Mouse (Mus musculus) CH12.LX (cell line): ENCODE data around the gene Plxdc1. TPM values are rescaled to one million over a fixed set of nuclear protein-coding genes. Genes with fewer than 3 reads are reported as not detected.

ENCODE experiments used
- DNase-seq: peaks from one replicate; pipeline ENCODE4 v3.0.0-alpha.2; 2013; ENCODE audit errors: extremely low read depth
- H3K27ac ChIP-seq: 2 replicates; pipeline ENCODE4 v1.5.1; 2012; ENCODE audit warnings: low read depth, mild to moderate bottlenecking, control low read depth, moderate library complexity; ENCODE audit not compliant: insufficient read depth
- H3K27me3 ChIP-seq: replicated peaks from 2 replicates; pipeline ENCODE3; 2012; ENCODE audit warnings: inconsistent platforms
- H3K36me3 ChIP-seq, 2 experiments: replicated peaks in 1 of 2; 2 replicates each; pipeline versions ENCODE3 to v1.6.1; 2012; ENCODE audit warnings: inconsistent platforms in 1 of 2, low read length in 1 of 2, mild to moderate bottlenecking in 1 of 2, mixed read lengths in 1 of 2, moderate library complexity in 1 of 2; ENCODE audit not compliant: control insufficient read depth in 1 of 2, insufficient read depth in 1 of 2
- H3K4me1 ChIP-seq, 2 experiments: 2 replicates each; pipeline ENCODE4 v1.6.1; 2012; ENCODE audit warnings: inconsistent platforms in 1 of 2, moderate library complexity in 1 of 2; ENCODE audit not compliant: insufficient read depth in 2 of 2, control insufficient read depth in 1 of 2
- H3K4me2 ChIP-seq: 2 replicates; pipeline ENCODE4 v1.6.1; 2012; ENCODE audit warnings: low read depth, mild to moderate bottlenecking, control low read depth; ENCODE audit not compliant: poor library complexity, insufficient read depth, severe bottlenecking
- H3K4me3 ChIP-seq, 3 experiments: fragments of 150-350 bp in 1 of 3; sonication (generic) in 1 of 3; replicated peaks in 1 of 3; 2 replicates each; pipeline versions ENCODE3 to v1.5.1; 2011 to 2012; ENCODE audit warnings: low read depth in 2 of 3, low read length in 2 of 3, mild to moderate bottlenecking in 2 of 3, moderate library complexity in 2 of 3, control low read depth in 1 of 3, improper control_type of control experiment in 1 of 3, inconsistent platforms in 1 of 3, mixed read lengths in 1 of 3; ENCODE audit not compliant: poor library complexity in 1 of 3
- H3K79me2 ChIP-seq: replicated peaks from 2 replicates; pipeline ENCODE4 v1.6.1; 2012; ENCODE audit warnings: mild to moderate bottlenecking, moderate library complexity; ENCODE audit not compliant: control insufficient read depth, poor library complexity, insufficient read depth, severe bottlenecking; ENCODE audit errors: extremely low read depth
- H3K9ac ChIP-seq: 2 replicates; pipeline ENCODE4 v1.6.1; 2012; ENCODE audit warnings: low read depth, mild to moderate bottlenecking, control low read depth, moderate library complexity; ENCODE audit not compliant: insufficient read depth
- H3K9me3 ChIP-seq: replicated peaks from 2 replicates; pipeline ENCODE3; 2012; ENCODE audit warnings: low read length, inconsistent platforms, mixed read lengths
- BHLHE40 ChIP-seq: IDR thresholded peaks from 2 replicates; pipeline ENCODE4 v1.6.1; 2011; ENCODE audit warnings: mild to moderate bottlenecking, low read depth, low read length, improper control_type of control experiment
- CHD1 ChIP-seq: IDR thresholded peaks from 2 replicates; pipeline ENCODE4 v1.6.1; 2012; ENCODE audit warnings: low read depth, low read length, improper control_type of control experiment, inconsistent platforms
- CHD2 ChIP-seq: IDR thresholded peaks from 2 replicates; pipeline ENCODE4 v1.6.1; 2011; ENCODE audit warnings: low read length, improper control_type of control experiment
- CTCF ChIP-seq, 2 experiments: IDR thresholded peaks in 1 of 2; conservative IDR thresholded peaks in 1 of 2; 2 replicates each; pipeline ENCODE4 v1.5.1; 2011 to 2012; ENCODE audit warnings: low read depth in 2 of 2, low read length in 2 of 2, improper control_type of control experiment in 1 of 2, inconsistent platforms in 1 of 2, mild to moderate bottlenecking in 1 of 2, moderate library complexity in 1 of 2
- E2F4 ChIP-seq: IDR thresholded peaks from 2 replicates; pipeline ENCODE4 v1.6.1; 2011; ENCODE audit warnings: low read depth, low read length, improper control_type of control experiment; ENCODE audit not compliant: insufficient replicate concordance
- ELF1 ChIP-seq: IDR thresholded peaks from 2 replicates; pipeline ENCODE4 v1.6.1; 2014; ENCODE audit warnings: low read depth, mild to moderate bottlenecking, inconsistent platforms, low read length, improper control_type of control experiment
- EP300 ChIP-seq: IDR thresholded peaks from 2 replicates; pipeline ENCODE4 v1.6.1; 2011; ENCODE audit warnings: low read length, improper control_type of control experiment
- ETS1 ChIP-seq: conservative IDR thresholded peaks from 2 replicates; pipeline ENCODE4 v1.6.1; 2012; ENCODE audit warnings: low read depth, mild to moderate bottlenecking, inconsistent platforms, low read length, improper control_type of control experiment, moderate library complexity
- GABPA ChIP-seq: IDR thresholded peaks from 2 replicates; pipeline ENCODE4 v1.6.1; 2012; ENCODE audit warnings: low read depth, low read length, improper control_type of control experiment, inconsistent platforms; ENCODE audit not compliant: insufficient replicate concordance
- HCFC1 ChIP-seq: IDR thresholded peaks from 2 replicates; pipeline ENCODE4 v1.6.1; 2012; ENCODE audit warnings: low read depth, mild to moderate bottlenecking, inconsistent platforms, low read length, improper control_type of control experiment
- IRF4 ChIP-seq: IDR thresholded peaks from 2 replicates; pipeline ENCODE4 v1.6.1; 2014; ENCODE audit warnings: low read depth, mild to moderate bottlenecking, inconsistent platforms, low read length, improper control_type of control experiment
- JUN ChIP-seq: IDR thresholded peaks from 2 replicates; pipeline ENCODE4 v1.6.1; 2011; ENCODE audit warnings: low read depth, mild to moderate bottlenecking, low read length, improper control_type of control experiment, moderate library complexity; ENCODE audit not compliant: insufficient read depth
- JUND ChIP-seq: conservative IDR thresholded peaks from 2 replicates; pipeline ENCODE4 v1.6.1; 2011; ENCODE audit warnings: low read depth, low read length, improper control_type of control experiment
- KAT2A ChIP-seq: IDR thresholded peaks from 2 replicates; pipeline ENCODE4 v1.6.1; 2012; ENCODE audit warnings: low read length, improper control_type of control experiment, inconsistent platforms; ENCODE audit not compliant: insufficient replicate concordance
- MAFK ChIP-seq: IDR thresholded peaks from 2 replicates; pipeline ENCODE4 v1.6.1; 2011; ENCODE audit warnings: low read length, improper control_type of control experiment; ENCODE audit not compliant: insufficient replicate concordance
- MAX ChIP-seq: IDR thresholded peaks from 2 replicates; pipeline ENCODE4 v1.6.1; 2011; ENCODE audit warnings: low read length, improper control_type of control experiment
- MAZ ChIP-seq: IDR thresholded peaks from 2 replicates; pipeline ENCODE4 v1.6.1; 2012; ENCODE audit warnings: low read depth, mild to moderate bottlenecking, inconsistent platforms, low read length, improper control_type of control experiment, moderate library complexity
- MEF2A ChIP-seq: IDR thresholded peaks from 2 replicates; pipeline ENCODE4 v1.6.1; 2014; ENCODE audit warnings: low read depth, mild to moderate bottlenecking, inconsistent platforms, low read length, improper control_type of control experiment, borderline replicate concordance
- MXI1 ChIP-seq: IDR thresholded peaks from 2 replicates; pipeline ENCODE4 v1.6.1; 2011; ENCODE audit warnings: mild to moderate bottlenecking, low read depth, low read length, improper control_type of control experiment
- MYC ChIP-seq: IDR thresholded peaks from 2 replicates; pipeline ENCODE4 v1.6.1; 2011; ENCODE audit warnings: low read depth, mild to moderate bottlenecking, improper control_type of control experiment, low read length
- NELFE ChIP-seq: IDR thresholded peaks from 2 replicates; pipeline ENCODE4 v1.6.1; 2011; ENCODE audit warnings: low read depth, low read length, improper control_type of control experiment
- NRF1 ChIP-seq: IDR thresholded peaks from 2 replicates; pipeline ENCODE4 v1.6.1; 2014; ENCODE audit warnings: low read depth, mild to moderate bottlenecking, inconsistent platforms, low read length, improper control_type of control experiment, moderate library complexity
- PAX5 ChIP-seq: IDR thresholded peaks from 2 replicates; pipeline ENCODE4 v1.6.1; 2012; ENCODE audit warnings: low read length, inconsistent platforms, mixed read lengths
- POLR2A ChIP-seq: IDR thresholded peaks from 2 replicates; pipeline ENCODE4 v1.6.1; 2011; ENCODE audit warnings: low read depth, mild to moderate bottlenecking, improper control_type of control experiment, low read length
- POLR2AphosphoS2 ChIP-seq: IDR thresholded peaks from 2 replicates; pipeline ENCODE4 v1.6.1; 2011; ENCODE audit warnings: low read depth, low read length, improper control_type of control experiment
- RAD21 ChIP-seq: IDR thresholded peaks from 2 replicates; pipeline ENCODE4 v1.6.1; 2011; ENCODE audit warnings: low read depth, mild to moderate bottlenecking, low read length, improper control_type of control experiment, moderate library complexity
- RCOR1 ChIP-seq: conservative IDR thresholded peaks from 2 replicates; pipeline ENCODE4 v1.6.1; 2012; ENCODE audit warnings: low read depth, mild to moderate bottlenecking, inconsistent platforms, low read length, improper control_type of control experiment
- SIN3A ChIP-seq: IDR thresholded peaks from 2 replicates; pipeline ENCODE4 v1.6.1; 2012; ENCODE audit warnings: low read length, improper control_type of control experiment, inconsistent platforms
- SMC3 ChIP-seq: IDR thresholded peaks from 2 replicates; pipeline ENCODE4 v1.6.1; 2011; ENCODE audit warnings: low read depth, low read length, improper control_type of control experiment
- TBP ChIP-seq: conservative IDR thresholded peaks from 2 replicates; pipeline ENCODE4 v1.6.1; 2011; ENCODE audit warnings: low read depth, low read length, improper control_type of control experiment
- TCF12 ChIP-seq: IDR thresholded peaks from 2 replicates; pipeline ENCODE4 v1.6.1; 2014; ENCODE audit warnings: low read depth, mild to moderate bottlenecking, inconsistent platforms, low read length, improper control_type of control experiment
- UBTF ChIP-seq: IDR thresholded peaks from 2 replicates; pipeline ENCODE4 v1.6.1; 2012; ENCODE audit warnings: low read depth, mild to moderate bottlenecking, inconsistent platforms, low read length, improper control_type of control experiment, moderate library complexity
- USF1 ChIP-seq: IDR thresholded peaks from 2 replicates; pipeline ENCODE4 v1.6.1; 2014; ENCODE audit warnings: low read depth, mild to moderate bottlenecking, inconsistent platforms, low read length, improper control_type of control experiment
- USF2 ChIP-seq: conservative IDR thresholded peaks from 2 replicates; pipeline ENCODE4 v1.6.1; 2011; ENCODE audit warnings: low read depth, low read length, improper control_type of control experiment
- ZC3H11A ChIP-seq: IDR thresholded peaks from 2 replicates; pipeline ENCODE4 v1.6.1; 2012; ENCODE audit warnings: low read depth, mild to moderate bottlenecking, inconsistent platforms, low read length, improper control_type of control experiment
- ZKSCAN1 ChIP-seq: IDR thresholded peaks from 2 replicates; pipeline ENCODE4 v1.6.1; 2012; ENCODE audit warnings: low read depth, inconsistent platforms, low read length, improper control_type of control experiment, borderline replicate concordance
- ZMIZ1 ChIP-seq: IDR thresholded peaks from 2 replicates; pipeline ENCODE4 v1.6.1; 2012; ENCODE audit warnings: low read depth, mild to moderate bottlenecking, inconsistent platforms, low read length, improper control_type of control experiment
- ZNF384 ChIP-seq: IDR thresholded peaks from 2 replicates; pipeline ENCODE4 v1.6.1; 2012; ENCODE audit warnings: low read depth, low read length, improper control_type of control experiment, inconsistent platforms
- dilution Hi-C: fragments of 300-500 bp; cut with MboI; formaldehyde crosslinking; loops from 2 replicates; pipeline ENCODE4 v1.14.3; 2020; ENCODE audit warnings: low sequenced_read_pairs; ENCODE audit not compliant: extremely low pct_unique_long_range_greater_than_20kb, extremely low pct_ligation_motif_present
- in situ Hi-C: fragments of 300-500 bp; cut with MboI; formaldehyde crosslinking; loops from 3 replicates; pipeline ENCODE4 v1.14.3; 2019; ENCODE audit warnings: low sequenced_read_pairs, low pct_ligation_motif_present, low pct_unique_long_range_greater_than_20kb, mixed read lengths
- polyA plus RNA-seq: library from polyadenylated mRNA; unstranded; fragments of >175 nt; gene quantifications from 2 replicates; pipeline ENCODE4 v1.2.1, GENCODE M21; 2012; ENCODE audit warnings: low read depth; ENCODE audit not compliant: insufficient read length
- total RNA-seq, 2 experiments: library from RNA; depleted of rRNA; stranded (reverse); fragments of 300-350 nt in 1 of 2; fragments of >200 nt in 1 of 2; gene quantifications; 2 replicates each; pipeline ENCODE4 v1.2.3; 2012 to 2014

Gene Plxdc1
- total and polyA plus RNA-seq, 3 experiments = 0.04 TPM; not detected in 2

GRCm38 (mm10) chr11:97995564-97996288, 9.5 kb upstream of the Plxdc1 start, which contains the start of gene Arl5c:
Gene Arl5c (minus strand): TSS chr11:97996181.
- Histone ChIP-seq H3K9me3 (no peaks in the 10 kb centered on the region), H3K4me1 (peaks cover 26 to 69% of the 10 kb centered on the region in 2 experiments), H3K27me3 (no peaks in the 10 kb centered on the region), H3K9ac (peak within 1 kb of the TSS; percentile 84), H3K79me2 (no peaks in the 10 kb centered on the region), H3K4me2 (peak within 1 kb of the TSS; percentile 92), H3K36me3 (peaks cover 4 to 18% of the 10 kb centered on the region in 2 experiments), H3K27ac (peak within 1 kb of the TSS; percentile 85), H3K4me3 (peak within 1 kb of the TSS; percentile 65 to 76 (median 75))
- DNase-seq = peak; percentile 67
- TF ChIP-seq E2F4 = no peak
- TF ChIP-seq MYC = no peak
- TF ChIP-seq EP300 = no peak
- TF ChIP-seq SIN3A = peak; percentile 75; the same call in 1 of the 2 replicates
- no peak for TF ChIP-seq RCOR1
- no peak for TF ChIP-seq MAFK
- TF ChIP-seq TCF12 = 0 out of 2 replicates have a peak, but pooled peaks have one; percentile 45
- TF ChIP-seq USF1 = no peak
- TF ChIP-seq KAT2A = no peak
- peak; percentile 57; the same call in 1 of the 2 replicates for TF ChIP-seq NELFE
- TF ChIP-seq USF2 = no peak
- peak; percentile 29 to 64; a peak in 3 of 4 replicates for TF ChIP-seq CTCF (conservative IDR thresholded peaks at IDR 0.05 in 1 of 2, IDR thresholded peaks at IDR 0.05 in 1 of 2; ENCODE audit: low read depth in 2 of 2, low read length in 2 of 2)
- TF ChIP-seq ZNF384 = no peak
- TF ChIP-seq CHD1 = peak; percentile 86; the same call in 1 of the 2 replicates
- TF ChIP-seq CHD2 = no peak
- TF ChIP-seq POLR2A = peak; percentile 63
- TF ChIP-seq UBTF = 0 out of 2 replicates have a peak, but pooled peaks have one; percentile 20
- 0 out of 2 replicates have a peak, but pooled peaks have one; percentile 21 for TF ChIP-seq POLR2AphosphoS2
- TF ChIP-seq ZMIZ1 = peak; percentile 29; the same call in 1 of the 2 replicates
- no peak for TF ChIP-seq HCFC1
- TF ChIP-seq MEF2A = peak; percentile 61; the same call in 1 of the 2 replicates
- TF ChIP-seq ZKSCAN1 = no peak
- 0 out of 2 replicates have a peak, but pooled peaks have one; percentile 18 for TF ChIP-seq MXI1
- no peak for TF ChIP-seq JUND
- TF ChIP-seq PAX5 = no peak
- TF ChIP-seq ETS1 = peak; percentile 62
- TF ChIP-seq BHLHE40 = peak; percentile 55; the same call in 1 of the 2 replicates
- no peak for TF ChIP-seq GABPA
- TF ChIP-seq RAD21 = peak; percentile 18
- TF ChIP-seq TBP = 0 out of 2 replicates have a peak, but pooled peaks have one; percentile 31
- no peak for TF ChIP-seq ZC3H11A
- peak; percentile 78; the same call in 1 of the 2 replicates for TF ChIP-seq IRF4
- no peak for TF ChIP-seq NRF1
- TF ChIP-seq MAZ = peak; percentile 8; the same call in 1 of the 2 replicates
- no peak for TF ChIP-seq JUN
- TF ChIP-seq MAX = no peak; the same call in 1 of the 2 replicates
- TF ChIP-seq ELF1 = peak; percentile 15; the same call in 1 of the 2 replicates
- peak; percentile 42 for TF ChIP-seq SMC3
- dilution Hi-C loops (no loop called here), in situ Hi-C loops (no loop called here)
